Mouse (Mus musculus) CH12.LX (cell line): Measurements from ENCODE around the gene Spsb4.

Source experiments
- CHD2 ChIP-seq: IDR thresholded peaks from 2 replicates; pipeline ENCODE4 v1.6.1; 2011; ENCODE audit warnings: low read length, improper control_type of control experiment
- CTCF ChIP-seq, 2 experiments: IDR thresholded peaks in 1 of 2; conservative IDR thresholded peaks in 1 of 2; 2 replicates each; pipeline ENCODE4 v1.5.1; 2011 to 2012; ENCODE audit warnings: low read depth in 2 of 2, low read length in 2 of 2, improper control_type of control experiment in 1 of 2, inconsistent platforms in 1 of 2, mild to moderate bottlenecking in 1 of 2, moderate library complexity in 1 of 2
- EP300 ChIP-seq: IDR thresholded peaks from 2 replicates; pipeline ENCODE4 v1.6.1; 2011; ENCODE audit warnings: low read length, improper control_type of control experiment
- IRF4 ChIP-seq: IDR thresholded peaks from 2 replicates; pipeline ENCODE4 v1.6.1; 2014; ENCODE audit warnings: low read depth, mild to moderate bottlenecking, inconsistent platforms, low read length, improper control_type of control experiment
- JUND ChIP-seq: conservative IDR thresholded peaks from 2 replicates; pipeline ENCODE4 v1.6.1; 2011; ENCODE audit warnings: low read depth, low read length, improper control_type of control experiment
- MAFK ChIP-seq: IDR thresholded peaks from 2 replicates; pipeline ENCODE4 v1.6.1; 2011; ENCODE audit warnings: low read length, improper control_type of control experiment; ENCODE audit not compliant: insufficient replicate concordance
- MAX ChIP-seq: IDR thresholded peaks from 2 replicates; pipeline ENCODE4 v1.6.1; 2011; ENCODE audit warnings: low read length, improper control_type of control experiment
- NRF1 ChIP-seq: IDR thresholded peaks from 2 replicates; pipeline ENCODE4 v1.6.1; 2014; ENCODE audit warnings: low read depth, mild to moderate bottlenecking, inconsistent platforms, low read length, improper control_type of control experiment, moderate library complexity
- POLR2A ChIP-seq: IDR thresholded peaks from 2 replicates; pipeline ENCODE4 v1.6.1; 2011; ENCODE audit warnings: low read depth, mild to moderate bottlenecking, improper control_type of control experiment, low read length
- TBP ChIP-seq: conservative IDR thresholded peaks from 2 replicates; pipeline ENCODE4 v1.6.1; 2011; ENCODE audit warnings: low read depth, low read length, improper control_type of control experiment
- USF1 ChIP-seq: IDR thresholded peaks from 2 replicates; pipeline ENCODE4 v1.6.1; 2014; ENCODE audit warnings: low read depth, mild to moderate bottlenecking, inconsistent platforms, low read length, improper control_type of control experiment

- no peak for TF ChIP-seq MAX
- TF ChIP-seq EP300: no peak
- no peak for TF ChIP-seq JUND
- no peak for TF ChIP-seq POLR2A
- TF ChIP-seq CTCF (conservative IDR thresholded peaks at IDR 0.05 in 1 of 2, IDR thresholded peaks at IDR 0.05 in 1 of 2; ENCODE audit: low read depth in 2 of 2, low read length in 2 of 2): peak; percentile 6 to 40; a peak in 2 of 4 replicates
- TF ChIP-seq CHD2: no peak
- no peak for TF ChIP-seq MAFK
- no peak for TF ChIP-seq IRF4
- no peak for TF ChIP-seq TBP
- TF ChIP-seq USF1: no peak
- no peak for TF ChIP-seq NRF1
Measured at GRCm38 (mm10) chr9:96914005-96914404, 104.6 kb downstream of the Spsb4 start.
